Mouse (Mus musculus) gastrocnemius, postnatal 4 days (tissue): ENCODE measurements around the gene Top3a. TPM values are rescaled to one million over a fixed set of nuclear protein-coding genes. Genes with fewer than 3 reads are reported as not detected.

Experiments used
- microRNA-seq: library from miRNA; unstranded; fragments of <30 nt; microRNA quantifications from one replicate; pipeline ENCODE4 v1.2.0, GENCODE M21; 2021
- total RNA-seq, 2 experiments: library from RNA; stranded (reverse); gene quantifications; 2 replicates each; pipeline ENCODE4 v1.2.3; 2021

Gene Top3a
- total RNA-seq, 2 experiments from 2014 or later = 9.4 to 10.6 TPM

Small RNAs within 50 kb of the gene (microRNA-seq; reads per million reads assigned to microRNA genes)
- 1.9 reads per million for gene Mir5100

Other genes with a start within 250 kb of the Top3a start
- gene Alkbh5, start 241.0 kb downstream of the Top3a start, total RNA-seq = 10 to 100 TPM; 70.0 to 74.3 TPM
- 10 to 100 TPM; 29.7 to 32.0 TPM for gene Llgl1, start 77.6 kb downstream of the Top3a start, total RNA-seq
- 100 to 1,000 TPM; 104 to 113 TPM for gene Flii, start 50.1 kb downstream of the Top3a start, total RNA-seq
- gene Mief2, start 49.0 kb downstream of the Top3a start, total RNA-seq = 10 to 100 TPM; 70.6 to 76.5 TPM
- gene Smcr8, start 159 bp upstream of the Top3a start, total RNA-seq = 10 to 100 TPM; 15.9 to 18.0 TPM
- gene Shmt1, start 34.4 kb upstream of the Top3a start, total RNA-seq = 10 to 100 TPM; 29.0 to 34.1 TPM
- gene Dhrs7b, start 53.3 kb upstream of the Top3a start, total RNA-seq = 10 to 100 TPM; 14.9 to 16.7 TPM
- gene Tmem11, start 101.9 kb upstream of the Top3a start, total RNA-seq = 10 to 100 TPM; 46.3 to 50.8 TPM
- gene Natd1, start 137.4 kb upstream of the Top3a start, total RNA-seq = 10 to 100 TPM; 19.8 to 25.2 TPM
- gene Map2k3, start 154.7 kb upstream of the Top3a start, total RNA-seq = 10 to 100 TPM; 69.8 to 79.2 TPM
- gene Kcnj12, start 245.2 kb upstream of the Top3a start, total RNA-seq = 10 to 100 TPM; 13.7 to 16.4 TPM